Mouse (Mus musculus) small intestine, adult 2 months (tissue): ENCODE measurements around the gene Pxdn.

Source experiments
- CTCF ChIP-seq: fragments of 200-500 bp; IDR thresholded peaks from 2 replicates; pipeline ENCODE4 v1.5.1; 2012; ENCODE audit warnings: low read depth, mild to moderate bottlenecking, control low read depth, inconsistent platforms, low read length, moderate library complexity, mixed read lengths; ENCODE audit not compliant: insufficient replicate concordance, insufficient read length; ENCODE audit errors: extremely low read depth
- POLR2A ChIP-seq: fragments of 200-500 bp; IDR thresholded peaks from 2 replicates; pipeline ENCODE4 v1.6.1; 2012; ENCODE audit warnings: low read depth, mild to moderate bottlenecking, control low read depth, inconsistent platforms, low read length, moderate library complexity

DNA sequence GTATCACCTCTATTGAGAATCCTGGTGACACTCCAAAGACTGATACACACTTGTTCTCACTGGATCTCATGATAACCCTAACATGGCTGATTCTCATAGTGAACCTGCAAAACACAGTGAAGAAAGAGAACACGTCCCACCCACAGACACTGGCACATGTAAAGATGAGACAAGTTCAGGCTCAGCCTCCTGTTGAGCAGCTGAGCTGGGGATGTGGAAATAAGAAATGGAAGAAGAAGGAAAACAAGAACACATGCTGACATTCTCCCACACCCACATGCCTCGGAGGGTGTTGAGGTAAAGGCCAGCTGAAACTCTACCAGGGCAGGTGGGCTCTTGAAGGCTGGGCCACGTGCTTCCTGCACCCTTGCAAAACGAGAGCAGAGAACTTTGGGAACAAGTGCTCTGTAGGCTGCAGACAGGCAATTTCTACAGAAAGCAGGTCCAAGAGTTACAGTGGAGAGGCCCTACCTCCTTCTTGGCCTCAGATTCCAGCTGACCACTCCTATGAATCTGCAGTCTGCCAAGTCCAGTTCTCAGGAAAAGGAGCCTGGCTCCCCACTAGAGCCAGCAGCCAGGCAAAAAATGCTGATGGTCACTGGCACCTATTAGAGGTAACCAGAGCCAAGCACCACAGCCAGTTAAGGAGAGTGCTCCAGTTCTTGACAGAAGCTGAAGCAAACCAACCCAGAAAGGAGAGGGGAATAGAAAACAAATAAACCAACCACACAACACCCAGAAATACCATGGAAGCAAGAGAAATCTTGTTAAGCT, 33.1 kb upstream of the Pxdn start:
- TF ChIP-seq CTCF (no peak), POLR2A (no peak)
